Mouse (Mus musculus) liver, postnatal 0 days (tissue): ENCODE data around the gene Ehd3.

ENCODE experiments used
- CTCF ChIP-seq: sonication (generic); IDR thresholded peaks from 2 replicates; pipeline ENCODE4 v1.5.1; 2016; ENCODE audit warnings: antibody characterized with exemption, low read depth
- EP300 ChIP-seq: IDR thresholded peaks from 2 replicates; pipeline ENCODE4 v1.6.1; 2016; ENCODE audit warnings: antibody characterized with exemption, low read depth, mild to moderate bottlenecking

GRCm38 (mm10) chr17:73875268-73875667 is 71.3 kb downstream of the Ehd3 start:
- no peak for TF ChIP-seq CTCF
- TF ChIP-seq EP300, result no peak
